Mouse (Mus musculus) forebrain, embryonic 14.5 days (tissue): ENCODE data around the gene Tktl2. TPM values are rescaled to one million over a fixed set of nuclear protein-coding genes. Genes with fewer than 3 reads are reported as not detected.

Experiments
- ATAC-seq: fragments of 200-750 bp; cut with Nextera tagmentation; 2 replicates; pipeline ENCODE4 v1.8.0; 2017; ENCODE audit warnings: mild to moderate bottlenecking, moderate library complexity
- DNase-seq: peaks from one replicate; pipeline ENCODE4 v3.0.0-alpha.2; 2015; ENCODE audit warnings: low spot score
- H3K27ac ChIP-seq: fragments of 300-500 bp; sonication (generic); 2 replicates; pipeline ENCODE4 v1.5.1; 2014; ENCODE audit warnings: low read depth, mild to moderate bottlenecking, control low read depth, low read length, moderate library complexity
- H3K27me3 ChIP-seq: fragments of 300-500 bp; sonication (generic); replicated peaks from 2 replicates; pipeline ENCODE4 v1.6.1; 2014; ENCODE audit warnings: low read length, control low read depth, mixed read lengths; ENCODE audit not compliant: control insufficient read depth, insufficient read depth
- H3K36me3 ChIP-seq: fragments of 300-500 bp; sonication (generic); 2 replicates; pipeline ENCODE4 v1.6.1; 2014; ENCODE audit warnings: low read length, control low read depth; ENCODE audit not compliant: control insufficient read depth, insufficient read depth
- H3K4me1 ChIP-seq: fragments of 300-500 bp; sonication (generic); 2 replicates; pipeline ENCODE4 v1.6.1; 2014; ENCODE audit warnings: antibody characterized with exemption, low read length, control low read depth; ENCODE audit not compliant: control insufficient read depth, insufficient read depth
- H3K4me2 ChIP-seq: fragments of 300-500 bp; sonication (generic); 2 replicates; pipeline ENCODE4 v1.6.1; 2014; ENCODE audit warnings: mild to moderate bottlenecking, control low read depth, low read length
- H3K4me3 ChIP-seq: fragments of 300-500 bp; sonication (generic); 2 replicates; pipeline ENCODE4 v1.5.1; 2014; ENCODE audit warnings: low read depth, low read length, control low read depth
- H3K9ac ChIP-seq: fragments of 300-500 bp; sonication (generic); 2 replicates; pipeline ENCODE4 v1.6.1; 2014; ENCODE audit warnings: mild to moderate bottlenecking, low read length, control low read depth, moderate library complexity
- H3K9me3 ChIP-seq: fragments of 300-500 bp; sonication (generic); replicated peaks from 2 replicates; pipeline ENCODE4 v1.6.1; 2016; ENCODE audit warnings: low read length, control low read depth, mixed read lengths; ENCODE audit not compliant: control insufficient read depth
- WGBS: fragments of 180-500 bp; shearing (Covaris S2); extraction: QIAGEN DNeasy Blood & Tissue Kit; methylation state at CpG from one replicate; pipeline ENCODE4 v1.1.7; 2014; 5-methylcytosine and 5-hydroxymethylcytosine counted together
- polyA plus RNA-seq: library from polyadenylated mRNA; unstranded; fragments of >200 nt; fragmentation: Nextera tagmentation; extraction: Ambion mirVana; gene quantifications from 2 replicates; pipeline ENCODE4 v1.2.1, GENCODE M21; 2014

Gene Tktl2
- not detected in 2 replicates for polyA plus RNA-seq

DNA sequence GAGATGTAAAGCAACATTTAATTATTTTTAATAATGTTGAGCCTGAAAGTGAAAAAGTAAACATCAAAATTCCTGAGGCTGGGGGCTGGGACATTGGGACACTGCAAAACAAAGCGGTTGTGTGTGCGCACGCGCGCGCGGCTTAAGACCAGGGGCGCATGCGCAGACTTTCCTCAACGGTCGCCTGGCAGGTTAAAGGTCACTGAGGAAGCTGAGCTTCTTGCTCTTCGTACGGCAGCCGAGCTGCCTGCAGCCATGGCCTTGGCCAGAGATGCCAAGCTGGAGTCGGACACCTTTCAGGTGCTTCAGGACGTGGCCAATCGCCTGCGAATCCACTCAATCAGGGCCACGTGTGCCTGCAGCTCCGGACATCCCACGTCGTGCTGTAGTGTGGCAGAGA, at the start of gene Tktl2:
Gene Tktl2 (plus strand): TSS at position 220 of the 400 bp plus-strand sequence.
- Histone ChIP-seq H3K36me3 (no peaks in the 10 kb centered on the region), H3K4me3 (no peak within 1 kb of the TSS), H3K4me1 (no peaks in the 10 kb centered on the region), H3K27me3 (no peaks in the 10 kb centered on the region), H3K27ac (no peak within 1 kb of the TSS), H3K4me2 (no peak within 1 kb of the TSS), H3K9ac (no peak within 1 kb of the TSS), H3K9me3 (no peaks in the 10 kb centered on the region)
- no peak for DNase-seq
- 95% methylated on average over 22 of the region's 22 CpGs for WGBS
- no peak for ATAC-seq

DNA sequence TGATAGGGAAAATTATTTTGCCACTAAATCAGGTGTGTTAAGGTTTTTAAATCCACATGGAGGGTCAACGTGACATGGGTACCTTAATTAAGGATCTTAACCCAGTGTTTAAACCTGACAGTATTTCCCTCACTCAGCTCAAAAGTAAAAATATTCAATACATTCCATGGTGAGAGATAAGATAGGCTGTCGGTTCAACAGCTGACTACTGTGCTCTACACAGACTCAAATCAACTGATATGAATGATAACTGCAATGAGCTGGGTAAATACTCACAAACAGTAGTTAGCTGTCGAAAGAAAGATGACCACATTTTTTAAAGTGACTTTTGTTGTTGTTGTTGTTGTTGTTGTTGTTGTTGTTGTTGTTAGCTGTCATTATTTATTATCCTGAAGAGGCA, 41.7 kb upstream of the Tktl2 start:
- Histone ChIP-seq H3K9ac (no peak overlapping the region), H3K27me3 (no peaks in the 10 kb centered on the region), H3K36me3 (no peaks in the 10 kb centered on the region), H3K4me3 (no peak overlapping the region), H3K9me3 (no peaks in the 10 kb centered on the region), H3K4me2 (no peak overlapping the region), H3K27ac (no peak overlapping the region), H3K4me1 (no peaks in the 10 kb centered on the region)
- DNase-seq, result no peak
- no peak for ATAC-seq
- WGBS, result 92% methylated on average over 3 of the region's 3 CpGs

DNA sequence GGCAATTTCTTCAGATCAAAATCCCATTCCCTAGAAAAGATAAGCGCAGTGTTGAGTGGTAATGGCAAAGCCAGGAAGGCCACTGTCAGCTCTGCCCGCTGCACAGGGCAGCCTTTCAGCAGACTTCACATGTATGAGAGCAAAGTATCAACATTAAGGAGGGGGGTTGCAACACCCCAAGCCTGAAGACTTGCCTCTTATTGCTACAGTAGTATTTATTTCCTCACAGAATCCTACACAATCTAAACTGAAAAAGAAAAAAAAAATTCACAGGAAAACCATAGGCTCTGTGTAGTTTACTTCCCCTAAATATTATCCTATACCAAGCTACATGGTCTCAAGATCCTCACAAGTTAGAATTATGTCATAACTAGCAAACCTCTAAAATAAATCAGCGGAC, 34.7 kb upstream of the Tktl2 start:
- no peaks in the 10 kb centered on the region for H3K4me1 ChIP-seq
- no peak for DNase-seq
- H3K9ac ChIP-seq, result no peak overlapping the region
- 95% methylated on average over 3 of the region's 3 CpGs for WGBS
- H3K27me3 ChIP-seq, result no peaks in the 10 kb centered on the region
- ATAC-seq, result no peak
- H3K4me2 ChIP-seq, result no peak overlapping the region
- no peak overlapping the region for H3K4me3 ChIP-seq
- no peaks in the 10 kb centered on the region for H3K9me3 ChIP-seq
- H3K27ac ChIP-seq, result no peak overlapping the region
- peaks cover 63% of the 10 kb centered on the region for H3K36me3 ChIP-seq

- under 1% methylated on average over 43 of the region's 45 CpGs for WGBS
- Histone ChIP-seq H3K9me3 (no peaks in the 10 kb centered on the region), H3K9ac (peak within 1 kb of the TSS; percentile 76), H3K27me3 (no peaks in the 10 kb centered on the region), H3K4me2 (peak within 1 kb of the TSS; percentile 69), H3K27ac (0 out of 2 replicates have a peak within 1 kb of the TSS, but pooled peaks have one; percentile 44), H3K36me3 (peaks cover 18% of the 10 kb centered on the region), H3K4me1 (0 out of 2 replicates have a peak, but pooled peaks cover 2% of the 10 kb centered on the region), H3K4me3 (peak within 1 kb of the TSS; percentile 68)
- ATAC-seq, result peak; percentile 97
- peak; percentile 90 for DNase-seq
These were observed 25.3 kb upstream of the Tktl2 start, which contains the start of gene Tma16 for GRCm38 (mm10) chr8:66486084-66486763. Gene Tma16, minus strand, starts transcription at chr8:66486530.

DNA sequence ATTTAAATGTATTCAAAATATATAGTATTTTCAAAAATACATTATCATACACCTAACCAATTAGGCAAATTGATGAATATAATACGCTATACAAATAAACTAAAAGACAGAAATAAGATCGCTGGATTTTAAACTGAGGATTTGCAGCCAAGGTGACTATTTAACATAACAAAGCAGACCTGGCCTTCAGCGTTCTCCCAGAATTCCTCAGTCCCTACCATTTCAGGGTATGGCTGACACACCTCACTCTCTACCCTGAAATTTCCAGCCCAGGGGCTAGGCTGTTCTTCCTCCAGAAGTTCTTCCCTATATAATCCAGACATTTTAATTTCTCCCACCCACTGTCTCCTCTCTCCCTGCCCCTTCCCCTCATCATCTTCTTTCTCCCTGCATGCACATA, 23.0 kb upstream of the Tktl2 start:
- H3K27ac ChIP-seq, result no peak overlapping the region
- H3K4me3 ChIP-seq, result no peak overlapping the region
- H3K9me3 ChIP-seq, result no peaks in the 10 kb centered on the region
- 41% methylated on average over 3 of the region's 3 CpGs for WGBS
- H3K27me3 ChIP-seq, result no peaks in the 10 kb centered on the region
- no peak overlapping the region for H3K4me2 ChIP-seq
- 0 out of 2 replicates have a peak, but pooled peaks cover 2% of the 10 kb centered on the region for H3K4me1 ChIP-seq
- H3K9ac ChIP-seq, result no peak overlapping the region
- no peaks in the 10 kb centered on the region for H3K36me3 ChIP-seq
- no peak for DNase-seq
- ATAC-seq, result no peak

GRCm38 (mm10) chr8:66490624-66491023, 20.9 kb upstream of the Tktl2 start:
- DNase-seq (no peak), ATAC-seq (no peak)
- no peak overlapping the region for H3K4me2 ChIP-seq
- H3K36me3 ChIP-seq, result no peaks in the 10 kb centered on the region
- H3K27me3 ChIP-seq, result no peaks in the 10 kb centered on the region
- H3K9ac ChIP-seq, result no peak overlapping the region
- H3K4me3 ChIP-seq, result no peak overlapping the region
- WGBS, result 88% methylated on average over 4 of the region's 4 CpGs
- no peak overlapping the region for H3K27ac ChIP-seq
- H3K4me1 ChIP-seq, result no peaks in the 10 kb centered on the region
- no peaks in the 10 kb centered on the region for H3K9me3 ChIP-seq

GRCm38 (mm10) chr8:66494496-66494895, 17.1 kb upstream of the Tktl2 start:
- Histone ChIP-seq H3K4me1 (no peaks in the 10 kb centered on the region), H3K36me3 (no peaks in the 10 kb centered on the region), H3K27me3 (no peaks in the 10 kb centered on the region), H3K27ac (no peak overlapping the region), H3K9ac (no peak overlapping the region), H3K4me3 (no peak overlapping the region), H3K9me3 (no peaks in the 10 kb centered on the region), H3K4me2 (no peak overlapping the region)
- DNase-seq, result no peak
- ATAC-seq, result no peak
- 83% methylated on average over 2 of the region's 2 CpGs for WGBS

DNA sequence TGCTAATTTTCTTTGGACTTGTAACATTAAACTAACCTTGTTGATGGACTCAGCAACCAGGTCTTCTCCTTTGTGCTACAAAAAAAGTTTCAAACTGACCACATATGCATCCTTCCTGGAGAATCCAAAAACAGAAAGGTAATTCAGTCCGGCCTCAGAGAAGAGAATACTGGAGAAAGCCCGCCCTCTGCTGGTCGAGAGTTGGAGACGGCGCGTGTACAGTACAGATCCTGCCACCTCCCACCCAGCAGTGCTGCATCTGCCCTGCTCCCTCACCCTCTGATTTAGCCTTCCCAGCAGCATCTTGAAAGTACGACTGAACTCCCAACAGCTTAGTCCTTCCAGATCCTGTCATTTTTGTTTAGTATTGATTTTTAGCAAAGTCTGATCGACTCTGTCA, 15.8 kb upstream of the Tktl2 start:
- WGBS, result 7% methylated on average over 8 of the region's 8 CpGs

DNA sequence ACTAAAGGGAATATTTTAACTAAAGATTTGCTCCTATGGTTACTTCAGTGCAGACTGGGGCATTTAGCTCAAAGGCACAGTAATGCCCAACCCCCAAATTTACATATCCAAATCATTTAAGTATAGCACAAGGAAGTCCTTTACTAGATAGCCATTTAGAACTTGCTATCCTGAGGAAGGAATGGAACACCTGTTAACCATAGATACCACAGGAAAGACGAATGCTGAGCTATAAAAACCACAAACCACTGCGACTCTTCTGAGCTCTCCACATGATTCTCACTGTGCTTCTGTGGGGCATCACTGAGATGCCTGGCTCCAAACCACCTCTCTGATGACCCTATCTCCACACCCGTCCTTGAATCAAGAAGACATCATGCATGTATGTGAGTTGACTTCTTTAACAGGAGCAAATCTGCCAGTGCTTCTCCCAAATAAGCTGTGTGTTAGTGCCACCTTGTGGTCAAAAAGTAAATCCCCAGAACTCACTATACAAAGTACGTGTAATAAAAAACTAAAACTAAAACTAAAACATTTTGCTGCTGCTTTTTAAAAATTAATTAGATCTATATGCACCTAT, 14.5 kb upstream of the Tktl2 start:
- no peak overlapping the region for H3K4me3 ChIP-seq
- H3K27me3 ChIP-seq, result no peaks in the 10 kb centered on the region
- ATAC-seq (peak; percentile 57; the same call in 1 of the 2 replicates), DNase-seq (peak; percentile 84)
- no peak overlapping the region for H3K4me2 ChIP-seq
- H3K4me1 ChIP-seq, result no peaks in the 10 kb centered on the region
- H3K27ac ChIP-seq, result no peak overlapping the region
- WGBS, result 40% methylated on average over 4 of the region's 4 CpGs
- H3K36me3 ChIP-seq, result no peaks in the 10 kb centered on the region
- H3K9ac ChIP-seq, result no peak overlapping the region
- H3K9me3 ChIP-seq, result no peaks in the 10 kb centered on the region

More for the DNA sequence above, 15.8 kb upstream of the Tktl2 start:
- Histone ChIP-seq H3K9me3 (no peaks in the 10 kb centered on the region), H3K4me3 (no peak overlapping the region), H3K4me1 (no peaks in the 10 kb centered on the region), H3K9ac (no peak overlapping the region), H3K36me3 (no peaks in the 10 kb centered on the region), H3K27ac (no peak overlapping the region), H3K4me2 (no peak overlapping the region), H3K27me3 (no peaks in the 10 kb centered on the region)
- DNase-seq (peak; percentile 75), ATAC-seq (peak; percentile 90)
